ENCODE assay signal across 29 mouse cellular contexts in the genomic region with DNA sequence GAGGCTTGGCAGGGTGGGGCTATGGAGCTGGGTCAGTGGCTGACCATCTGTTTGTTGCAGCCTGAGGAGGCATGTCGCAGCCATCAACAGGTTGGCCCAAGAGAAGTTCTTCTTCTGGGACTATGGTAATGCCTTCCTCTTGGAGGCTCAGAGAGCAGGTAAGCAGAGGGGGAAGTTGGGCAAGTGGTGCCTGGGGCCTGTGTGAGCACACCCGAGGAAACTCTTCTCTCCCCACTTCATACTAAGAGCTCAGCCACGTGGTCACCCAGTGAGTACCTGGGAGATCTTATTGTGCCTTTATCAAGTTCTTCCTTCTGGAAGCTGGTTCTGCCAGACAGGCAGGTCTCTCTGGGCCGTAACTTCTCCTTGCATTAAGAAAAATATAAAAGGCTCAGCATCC. TPM values are rescaled to one million over a fixed set of nuclear protein-coding genes. Genes with fewer than 3 reads are reported as not detected.
"Had no signal": no experiment of that assay in that cellular context is flagged by ENCODE, and none has a peak within 500 bp of the region (broad histone marks: within the 10 kb centered on the region; RNA-seq: fewer than 3 reads in every experiment).

No protein-coding gene starts in this region.

- H3K27ac ChIP-seq: intestine, embryonic 15.5 days; kidney, embryonic 15.5 days; liver, embryonic 13.5 days; lung, embryonic 15.5 days; midbrain, embryonic 10.5 days; midbrain, embryonic 13.5 days; neural tube, embryonic 13.5 days; stomach, embryonic 15.5 days had no signal

- ATAC-seq: hindbrain, embryonic 16.5 days; intestine, embryonic 15.5 days; midbrain, embryonic 13.5 days; midbrain, embryonic 16.5 days had no signal

- H3K36me3 ChIP-seq: intestine, embryonic 15.5 days; kidney, embryonic 15.5 days; liver, embryonic 13.5 days; lung, embryonic 15.5 days; midbrain, embryonic 10.5 days; midbrain, embryonic 13.5 days; neural tube, embryonic 13.5 days; stomach, embryonic 15.5 days had no signal

- H3K27me3 ChIP-seq: intestine, embryonic 15.5 days; kidney, embryonic 15.5 days; liver, embryonic 13.5 days; lung, embryonic 15.5 days; midbrain, embryonic 13.5 days; neural tube, embryonic 13.5 days; stomach, embryonic 15.5 days had no signal

- DNase-seq: kidney, adult 11 months; kidney, adult 8-10 months; kidney, postnatal 14 days; kidney, postnatal 4 days; layer of hippocampus, adult 9-11 months; liver, embryonic 13.5 days; right cerebral cortex, postnatal 4 days; thymus, postnatal 25 days had no signal

- H3K9me3 ChIP-seq: intestine, embryonic 15.5 days; kidney, embryonic 15.5 days; liver, embryonic 13.5 days; lung, embryonic 15.5 days; megakaryocyte, embryonic 14.5 days; midbrain, embryonic 10.5 days; midbrain, embryonic 13.5 days; neural tube, embryonic 13.5 days; stomach, embryonic 15.5 days had no signal

- H3K9ac ChIP-seq: intestine, embryonic 15.5 days; kidney, embryonic 15.5 days; liver, embryonic 13.5 days; lung, embryonic 15.5 days; midbrain, embryonic 13.5 days; neural tube, embryonic 13.5 days; stomach, embryonic 15.5 days had no signal

- H3K4me1 ChIP-seq: intestine, embryonic 15.5 days; kidney, embryonic 15.5 days; liver, embryonic 13.5 days; lung, embryonic 15.5 days; midbrain, embryonic 10.5 days; midbrain, embryonic 13.5 days; neural tube, embryonic 13.5 days; stomach, embryonic 15.5 days had no signal

- H3K4me2 ChIP-seq: intestine, embryonic 15.5 days; kidney, embryonic 15.5 days; liver, embryonic 13.5 days; lung, embryonic 15.5 days; midbrain, embryonic 13.5 days; neural tube, embryonic 13.5 days; stomach, embryonic 15.5 days had no signal

- H3K4me3 ChIP-seq: intestine, embryonic 15.5 days; kidney, embryonic 15.5 days; liver, embryonic 13.5 days; lung, embryonic 15.5 days; megakaryocyte, embryonic 14.5 days; midbrain, embryonic 10.5 days; midbrain, embryonic 13.5 days; myocyte; neural tube, embryonic 13.5 days; stomach, embryonic 15.5 days had no signal

RNA-seq across cellular contexts. Expression of a gene that starts 14.1 kb away (rescaled TPM):
- total RNA-seq: layer of hippocampus, adult 18-20 months; layer of hippocampus, postnatal 25 days; left cerebral cortex, adult 18-20 months; left cerebral cortex, postnatal 36 days; monocyte, adult 5-6 weeks; neutrophil, adult 5-6 weeks had no signal
- polyA plus RNA-seq: lung, embryonic 15.5 days; midbrain, embryonic 10.5 days; midbrain, embryonic 13.5 days; midbrain, embryonic 16.5 days; myocyte; neural tube, embryonic 13.5 days had no signal

RNA-seq across cellular contexts. Expression of a gene that starts 22.2 kb away (rescaled TPM):
- total RNA-seq: layer of hippocampus, adult 18-20 months; layer of hippocampus, postnatal 25 days; left cerebral cortex, adult 18-20 months; left cerebral cortex, postnatal 36 days had no signal
- polyA plus RNA-seq: limb, embryonic 11.5 days; midbrain, embryonic 13.5 days had no signal

RNA-seq across cellular contexts. Expression of a gene that starts 46.2 kb away (rescaled TPM):
- total RNA-seq: layer of hippocampus, adult 18-20 months; layer of hippocampus, postnatal 25 days; left cerebral cortex, adult 18-20 months; left cerebral cortex, postnatal 36 days; liver, adult 2 months; monocyte, adult 5-6 weeks; neutrophil, adult 5-6 weeks had no signal
- polyA plus RNA-seq: hindbrain, embryonic 16.5 days; intestine, embryonic 15.5 days; kidney, embryonic 15.5 days; limb, embryonic 11.5 days; limb, embryonic 14.5 days; liver, adult 2 months; liver, embryonic 13.5 days; lung, embryonic 15.5 days; midbrain, embryonic 10.5 days; midbrain, embryonic 13.5 days; midbrain, embryonic 16.5 days; myocyte; neural tube, embryonic 13.5 days; stomach, embryonic 15.5 days; thymus, postnatal 0 days had no signal
